Mouse (Mus musculus) MEL (cell line): ENCODE results near the gene Dock9. TPM values are rescaled to one million over a fixed set of nuclear protein-coding genes. Genes with fewer than 3 reads are reported as not detected.
A peak's percentile ranks its signal among the peaks of the same experiment; 100 is the strongest.

ENCODE experiments used
- DNase-seq: peaks from one replicate; pipeline ENCODE4 v3.0.0; 2011; ENCODE audit warnings: low read depth, low spot score
- H3K27ac ChIP-seq: 2 replicates; pipeline ENCODE4 v1.5.1; 2012; ENCODE audit warnings: low read depth, mild to moderate bottlenecking, control low read depth, low read length, moderate library complexity; ENCODE audit not compliant: control insufficient read depth
- H3K27me3 ChIP-seq, 2 experiments: fragments of 150-350 bp in 1 of 2; sonication (generic) in 1 of 2; 2 replicates each; pipeline ENCODE4 v1.6.1; 2012; ENCODE audit warnings: low read length in 2 of 2, mild to moderate bottlenecking in 2 of 2, improper control_type of control experiment in 1 of 2, moderate library complexity in 1 of 2; ENCODE audit not compliant: insufficient read depth in 2 of 2, control insufficient read depth in 1 of 2
- H3K36me3 ChIP-seq, 2 experiments: 2 replicates each; pipeline ENCODE4 v1.6.1; 2012 to 2014; ENCODE audit warnings: low read length in 2 of 2, improper control_type of control experiment in 1 of 2, inconsistent platforms in 1 of 2, mild to moderate bottlenecking in 1 of 2; ENCODE audit not compliant: insufficient read depth in 2 of 2, control insufficient read depth in 1 of 2
- H3K4me1 ChIP-seq, 2 experiments: fragments of 150-350 bp in 1 of 2; sonication (generic) in 1 of 2; 2 replicates each; pipeline ENCODE4 v1.6.1; 2012; ENCODE audit warnings: low read length in 2 of 2, improper control_type of control experiment in 1 of 2, mild to moderate bottlenecking in 1 of 2; ENCODE audit not compliant: insufficient read depth in 2 of 2, control insufficient read depth in 1 of 2
- H3K4me3 ChIP-seq, 2 experiments: fragments of 150-350 bp in 1 of 2; sonication (generic) in 1 of 2; 2 replicates each; pipeline ENCODE4 v1.5.1; 2012; ENCODE audit warnings: low read depth in 2 of 2, low read length in 2 of 2, mild to moderate bottlenecking in 2 of 2, moderate library complexity in 2 of 2, control low read depth in 1 of 2, improper control_type of control experiment in 1 of 2; ENCODE audit not compliant: control insufficient read depth in 1 of 2, insufficient read depth in 1 of 2
- H3K79me2 ChIP-seq: 2 replicates; pipeline ENCODE4 v1.6.1; 2012; ENCODE audit warnings: mild to moderate bottlenecking, low read length, moderate library complexity; ENCODE audit not compliant: control insufficient read depth, poor library complexity, insufficient read depth
- H3K9ac ChIP-seq: 2 replicates; pipeline ENCODE4 v1.6.1; 2012; ENCODE audit warnings: low read depth, mild to moderate bottlenecking, control low read depth, low read length, moderate library complexity; ENCODE audit not compliant: control insufficient read depth, poor library complexity, severe bottlenecking
- H3K9me3 ChIP-seq: fragments of 150-350 bp; sonication (generic); replicated peaks from 2 replicates; pipeline ENCODE4 v1.6.1; 2012; ENCODE audit warnings: mild to moderate bottlenecking, low read length, improper control_type of control experiment, moderate library complexity; ENCODE audit not compliant: insufficient read depth
- BHLHE40 ChIP-seq: IDR thresholded peaks from 2 replicates; pipeline ENCODE4 v1.6.1; 2012; ENCODE audit warnings: low read depth, mild to moderate bottlenecking, inconsistent platforms, low read length, improper control_type of control experiment, borderline replicate concordance
- CHD1 ChIP-seq: IDR thresholded peaks from 2 replicates; pipeline ENCODE4 v1.6.1; 2012; ENCODE audit warnings: low read depth, mild to moderate bottlenecking, inconsistent platforms, low read length, improper control_type of control experiment
- CTCF ChIP-seq, 3 experiments: IDR thresholded peaks in 2 of 3; conservative IDR thresholded peaks in 1 of 3; 2 replicates each; pipeline ENCODE4 v1.5.1; 2011 to 2012; ENCODE audit warnings: low read length in 3 of 3, low read depth in 2 of 3, mild to moderate bottlenecking in 2 of 3, improper control_type of control experiment in 1 of 3, inconsistent platforms in 1 of 3, mixed read lengths in 1 of 3, moderate library complexity in 1 of 3; ENCODE audit not compliant: control insufficient read depth in 1 of 3, insufficient read depth in 1 of 3, poor library complexity in 1 of 3, severe bottlenecking in 1 of 3
- E2F4 ChIP-seq: IDR thresholded peaks from 2 replicates; pipeline ENCODE4 v1.6.1; 2011; ENCODE audit warnings: low read depth, low read length, improper control_type of control experiment, borderline replicate concordance
- EP300 ChIP-seq, 2 experiments: IDR thresholded peaks; 2 replicates each; pipeline ENCODE4 v1.6.1; 2011; ENCODE audit warnings: improper control_type of control experiment in 2 of 2, low read length in 2 of 2, low read depth in 1 of 2, mild to moderate bottlenecking in 1 of 2
- GATA1 ChIP-seq: IDR thresholded peaks from 2 replicates; pipeline ENCODE4 v1.6.1; 2011; ENCODE audit warnings: low read depth, low read length, improper control_type of control experiment
- JUND ChIP-seq: IDR thresholded peaks from 2 replicates; pipeline ENCODE4 v1.6.1; 2011; ENCODE audit warnings: low read depth, mild to moderate bottlenecking, improper control_type of control experiment, low read length
- MEF2A ChIP-seq: IDR thresholded peaks from 2 replicates; pipeline ENCODE4 v1.6.1; 2014; ENCODE audit warnings: low read depth, mild to moderate bottlenecking, inconsistent platforms, low read length, improper control_type of control experiment; ENCODE audit not compliant: poor library complexity, insufficient replicate concordance, severe bottlenecking; ENCODE audit errors: extremely low read depth
- MYB ChIP-seq: IDR thresholded peaks from 2 replicates; pipeline ENCODE4 v1.6.1; 2011; ENCODE audit warnings: mild to moderate bottlenecking, low read depth, low read length, improper control_type of control experiment
- NELFE ChIP-seq: IDR thresholded peaks from 2 replicates; pipeline ENCODE4 v1.6.1; 2011; ENCODE audit warnings: low read depth, low read length, improper control_type of control experiment
- NRF1 ChIP-seq: IDR thresholded peaks from 2 replicates; pipeline ENCODE4 v1.6.1; 2014; ENCODE audit warnings: low read depth, mild to moderate bottlenecking, inconsistent platforms, low read length, improper control_type of control experiment, moderate library complexity; ENCODE audit not compliant: poor library complexity, insufficient read depth, severe bottlenecking
- RAD21 ChIP-seq: IDR thresholded peaks from 2 replicates; pipeline ENCODE4 v1.6.1; 2011; ENCODE audit warnings: mild to moderate bottlenecking, low read depth, low read length, improper control_type of control experiment
- SIN3A ChIP-seq: IDR thresholded peaks from 2 replicates; pipeline ENCODE4 v1.6.1; 2012; ENCODE audit warnings: low read length, improper control_type of control experiment, inconsistent platforms
- SMC3 ChIP-seq: IDR thresholded peaks from 2 replicates; pipeline ENCODE4 v1.6.1; 2011; ENCODE audit warnings: low read depth, low read length, improper control_type of control experiment
- UBTF ChIP-seq: IDR thresholded peaks from 2 replicates; pipeline ENCODE4 v1.6.1; 2012; ENCODE audit warnings: low read depth, mild to moderate bottlenecking, inconsistent platforms, low read length, improper control_type of control experiment, moderate library complexity, borderline replicate concordance; ENCODE audit not compliant: insufficient read depth
- ZC3H11A ChIP-seq: IDR thresholded peaks from 2 replicates; pipeline ENCODE4 v1.6.1; 2012; ENCODE audit warnings: low read depth, mild to moderate bottlenecking, inconsistent platforms, low read length, improper control_type of control experiment
- ZNF384 ChIP-seq: IDR thresholded peaks from 2 replicates; pipeline ENCODE4 v1.6.1; 2012; ENCODE audit warnings: low read depth, mild to moderate bottlenecking, inconsistent platforms, low read length, improper control_type of control experiment
- polyA plus RNA-seq, 2 experiments: library from polyadenylated mRNA; stranded (reverse) in 1 of 2; unstranded in 1 of 2; fragments of >175 nt in 1 of 2; fragments of >200 nt in 1 of 2; gene quantifications; 2 replicates each; pipeline versions ENCODE4 v1.2.1 to v1.2.4; 2012; ENCODE audit warnings: low replicate concordance in 2 of 2, low read depth in 1 of 2; ENCODE audit not compliant: insufficient read length in 2 of 2, insufficient read depth in 1 of 2, missing spikeins in 1 of 2
- total RNA-seq: library from RNA; depleted of rRNA; stranded (reverse); fragments of 300-350 nt; gene quantifications from 2 replicates; pipeline ENCODE4 v1.2.3, GENCODE M21; 2012

Dock9 gene
- total and polyA plus RNA-seq, 3 experiments: 6.3 to 9.4 TPM; not detected in 1

DNA sequence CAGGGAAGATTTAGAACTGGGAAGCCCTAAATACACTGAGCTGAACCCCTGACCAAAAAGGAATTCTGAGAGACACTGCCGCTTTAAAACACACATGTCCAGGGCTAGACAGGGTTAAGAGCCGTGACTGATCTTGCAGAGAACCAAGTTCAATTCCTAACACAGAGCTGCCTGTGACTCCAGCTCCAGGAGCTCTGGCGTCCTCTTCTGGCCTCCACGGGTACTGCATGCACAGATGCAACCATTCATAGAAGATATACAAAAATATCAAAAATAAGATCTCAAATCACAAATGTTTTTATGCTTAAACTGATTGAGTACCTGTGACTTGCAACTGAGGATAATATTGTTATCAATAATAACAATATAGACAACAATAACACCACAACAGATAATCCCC, 20.9 kb downstream of the Dock9 start:
- DNase-seq: peak; percentile 29
- H3K4me3 ChIP-seq: no peak overlapping the region
- no peaks in the 10 kb centered on the region for H3K79me2 ChIP-seq

DNA sequence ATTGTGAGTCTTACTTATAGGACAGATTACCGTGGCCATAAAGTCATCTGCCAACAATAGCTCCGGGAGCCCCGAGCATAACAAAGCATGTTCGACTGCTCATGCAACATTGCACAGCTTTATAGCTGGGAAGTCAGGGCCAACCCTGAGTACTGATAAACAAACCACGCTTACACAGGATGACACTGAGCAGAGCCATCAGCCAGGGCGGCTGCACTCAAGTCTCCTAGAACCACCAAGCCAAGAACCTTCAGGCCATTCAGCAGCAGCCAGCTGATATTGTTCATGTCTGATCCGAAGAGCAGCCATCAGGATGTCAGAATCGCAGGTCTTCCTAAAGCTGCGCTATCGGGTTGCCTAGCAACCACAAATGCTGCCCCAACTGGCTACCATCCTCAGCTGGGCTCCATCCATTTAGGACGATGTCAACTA, 35.6 kb downstream of the Dock9 start:
- H3K36me3 ChIP-seq: no peaks in the 10 kb centered on the region
- no peaks in the 10 kb centered on the region for H3K4me1 ChIP-seq
- H3K9ac ChIP-seq: no peak overlapping the region
- no peak for DNase-seq
- H3K79me2 ChIP-seq: no peaks in the 10 kb centered on the region
- no peak overlapping the region for H3K4me3 ChIP-seq
- no peaks in the 10 kb centered on the region for H3K27me3 ChIP-seq
- H3K27ac ChIP-seq: no peak overlapping the region
- H3K9me3 ChIP-seq: no peaks in the 10 kb centered on the region
- TF ChIP-seq MEF2A (no peak), ZC3H11A (no peak), UBTF (no peak), ZNF384 (no peak), JUND (no peak), E2F4 (no peak), BHLHE40 (no peak), MYB (no peak), NELFE (no peak), CHD1 (no peak), NRF1 (no peak)

More for the DNA sequence above, 20.9 kb downstream of the Dock9 start:
- peaks cover 4 to 10% of the 10 kb centered on the region in 2 experiments; a peak in 3 of 4 replicates for H3K4me1 ChIP-seq
- TF ChIP-seq SIN3A (no peak), CTCF (IDR thresholded peaks at IDR 0.05 in 2 of 3, conservative IDR thresholded peaks at IDR 0.05 in 1 of 3; ENCODE audit: control insufficient read depth in 1 of 3, insufficient read depth in 1 of 3, low read depth in 2 of 3, low read length in 3 of 3, poor library complexity in 1 of 3, severe bottlenecking in 1 of 3) (peak; percentile 50 to 83 (median 61)), EP300 (IDR thresholded peaks at IDR 0.05; ENCODE audit: low read depth in 1 of 2, low read length in 2 of 2) (no peak), GATA1 (no peak), RAD21 (peak; percentile 30), SMC3 (peak; percentile 32; the same call in 1 of the 2 replicates)
- H3K9ac ChIP-seq: no peak overlapping the region
- H3K36me3 ChIP-seq: peaks cover 0 to 11% of the 10 kb centered on the region in 2 experiments; a peak in 2 of 4 replicates
- no peak overlapping the region for H3K27ac ChIP-seq
- no peaks in the 10 kb centered on the region for H3K9me3 ChIP-seq
- H3K27me3 ChIP-seq: no peaks in the 10 kb centered on the region
